Mouse (Mus musculus) hindbrain, embryonic 12.5 days (tissue): ENCODE data around the gene Abi3bp. TPM values are rescaled to one million over a fixed set of nuclear protein-coding genes. Genes with fewer than 3 reads are reported as not detected.

ENCODE experiments used
- ATAC-seq: fragments of 200-750 bp; cut with Nextera tagmentation; 2 replicates; pipeline ENCODE4 v1.8.0; 2017; ENCODE audit warnings: moderate TSS enrichment; ENCODE audit not compliant: low FRiP score
- H3K27ac ChIP-seq: fragments of 300-500 bp; sonication (generic); 2 replicates; pipeline ENCODE4 v1.5.1; 2016; ENCODE audit warnings: mild to moderate bottlenecking
- H3K27me3 ChIP-seq: fragments of 300-500 bp; sonication (generic); 2 replicates; pipeline ENCODE4 v1.6.1; 2016; ENCODE audit warnings: mild to moderate bottlenecking
- H3K36me3 ChIP-seq: fragments of 300-500 bp; sonication (generic); 2 replicates; pipeline ENCODE4 v1.6.1; 2016; ENCODE audit warnings: mild to moderate bottlenecking
- H3K4me1 ChIP-seq: fragments of 300-500 bp; sonication (generic); 2 replicates; pipeline ENCODE4 v1.6.1; 2016
- H3K4me2 ChIP-seq: fragments of 300-500 bp; sonication (generic); replicated peaks from 2 replicates; pipeline ENCODE4 v1.6.1; 2016; ENCODE audit warnings: mild to moderate bottlenecking
- H3K4me3 ChIP-seq: fragments of 300-500 bp; sonication (generic); 2 replicates; pipeline ENCODE4 v1.5.1; 2016; ENCODE audit warnings: mild to moderate bottlenecking
- H3K9ac ChIP-seq: fragments of 300-500 bp; sonication (generic); 2 replicates; pipeline ENCODE4 v1.6.1; 2016; ENCODE audit warnings: mild to moderate bottlenecking, moderate library complexity
- H3K9me3 ChIP-seq: fragments of 300-500 bp; sonication (generic); replicated peaks from 2 replicates; pipeline ENCODE4 v1.6.1; 2016; ENCODE audit warnings: mild to moderate bottlenecking
- WGBS: fragments of 180-500 bp; shearing (Covaris S2); methylation state at CpG from one replicate; pipeline ENCODE4 v1.1.7; 2016; 5-methylcytosine and 5-hydroxymethylcytosine counted together
- polyA plus RNA-seq: library from polyadenylated mRNA; unstranded; fragments of >200 nt; fragmentation: Nextera tagmentation; extraction: Ambion mirVana; gene quantifications from 2 replicates; pipeline ENCODE4 v1.2.1, GENCODE M21; 2016

The Abi3bp gene
- polyA plus RNA-seq, 1 experiment from 2014 or later, result 1.2 TPM

GRCm38 (mm10) chr16:56528079-56528688, 50.5 kb downstream of the Abi3bp start:
- ATAC-seq, result no peak
- Histone ChIP-seq H3K27ac (no peak overlapping the region), H3K27me3 (no peaks in the 10 kb centered on the region), H3K4me1 (no peaks in the 10 kb centered on the region), H3K4me3 (no peak overlapping the region), H3K4me2 (no peak overlapping the region), H3K9me3 (no peaks in the 10 kb centered on the region), H3K9ac (no peak overlapping the region), H3K36me3 (no peaks in the 10 kb centered on the region)
- WGBS, result 75% methylated on average over 3 of the region's 3 CpGs

GRCm38 (mm10) chr16:56579536-56579935, 101.9 kb downstream of the Abi3bp start:
- no peaks in the 10 kb centered on the region for H3K36me3 ChIP-seq
- H3K9me3 ChIP-seq, result no peaks in the 10 kb centered on the region
- no peak overlapping the region for H3K9ac ChIP-seq
- no peaks in the 10 kb centered on the region for H3K4me1 ChIP-seq
- H3K4me2 ChIP-seq, result no peak overlapping the region
- ATAC-seq, result no peak
- 78% methylated on average over 1 of the region's 1 CpGs for WGBS
- H3K27me3 ChIP-seq, result no peaks in the 10 kb centered on the region
- no peak overlapping the region for H3K4me3 ChIP-seq
- no peak overlapping the region for H3K27ac ChIP-seq

GRCm38 (mm10) chr16:56593581-56593980, 115.9 kb downstream of the Abi3bp start:
- Histone ChIP-seq H3K4me2 (no peak overlapping the region), H3K27ac (no peak overlapping the region), H3K27me3 (no peaks in the 10 kb centered on the region), H3K36me3 (no peaks in the 10 kb centered on the region), H3K9me3 (no peaks in the 10 kb centered on the region), H3K4me3 (no peak overlapping the region), H3K4me1 (no peaks in the 10 kb centered on the region), H3K9ac (no peak overlapping the region)
- ATAC-seq, result no peak
- WGBS, result 89% methylated on average over 5 of the region's 5 CpGs

GRCm38 (mm10) chr16:56594866-56595265, 117.2 kb downstream of the Abi3bp start:
- Histone ChIP-seq H3K27me3 (no peaks in the 10 kb centered on the region), H3K9me3 (no peaks in the 10 kb centered on the region), H3K4me3 (no peak overlapping the region), H3K9ac (no peak overlapping the region), H3K4me1 (no peaks in the 10 kb centered on the region), H3K36me3 (no peaks in the 10 kb centered on the region), H3K27ac (no peak overlapping the region), H3K4me2 (no peak overlapping the region)
- no peak for ATAC-seq
- WGBS, result 84% methylated on average over 6 of the region's 6 CpGs

- Histone ChIP-seq H3K9me3 (no peaks in the 10 kb centered on the region), H3K36me3 (no peaks in the 10 kb centered on the region), H3K4me3 (no peak overlapping the region), H3K27me3 (no peaks in the 10 kb centered on the region), H3K27ac (no peak overlapping the region), H3K4me2 (no peak overlapping the region), H3K4me1 (no peaks in the 10 kb centered on the region), H3K9ac (no peak overlapping the region)
- 92% methylated on average over 4 of the region's 4 CpGs for WGBS
- no peak for ATAC-seq
Observed at GRCm38 (mm10) chr16:56598427-56598826, 120.7 kb downstream of the Abi3bp start.

GRCm38 (mm10) chr16:56602394-56602793, 124.7 kb downstream of the Abi3bp start:
- 95% methylated on average over 1 of the region's 1 CpGs for WGBS
- ATAC-seq, result no peak
- H3K4me3 ChIP-seq, result no peak overlapping the region

GRCm38 (mm10) chr16:56610572-56610971, 132.9 kb downstream of the Abi3bp start:
- no peak overlapping the region for H3K9ac ChIP-seq
- H3K27me3 ChIP-seq, result no peaks in the 10 kb centered on the region
- no peaks in the 10 kb centered on the region for H3K9me3 ChIP-seq
- H3K4me3 ChIP-seq, result no peak overlapping the region
- no peaks in the 10 kb centered on the region for H3K36me3 ChIP-seq
- 83% methylated on average over 8 of the region's 8 CpGs for WGBS
- no peak for ATAC-seq
- no peaks in the 10 kb centered on the region for H3K4me1 ChIP-seq
- H3K4me2 ChIP-seq, result no peak overlapping the region
- no peak overlapping the region for H3K27ac ChIP-seq

More at GRCm38 (mm10) chr16:56602394-56602793, 124.7 kb downstream of the Abi3bp start:
- Histone ChIP-seq H3K9me3 (no peaks in the 10 kb centered on the region), H3K27me3 (no peaks in the 10 kb centered on the region), H3K36me3 (no peaks in the 10 kb centered on the region), H3K4me1 (no peaks in the 10 kb centered on the region), H3K9ac (no peak overlapping the region), H3K4me2 (no peak overlapping the region), H3K27ac (no peak overlapping the region)

- Histone ChIP-seq H3K9ac (no peak overlapping the region), H3K27ac (no peak overlapping the region), H3K4me1 (no peaks in the 10 kb centered on the region), H3K4me2 (no peak overlapping the region), H3K27me3 (no peaks in the 10 kb centered on the region), H3K4me3 (no peak overlapping the region), H3K9me3 (no peaks in the 10 kb centered on the region), H3K36me3 (no peaks in the 10 kb centered on the region)
- no peak for ATAC-seq
- WGBS, result 63% methylated on average over 10 of the region's 10 CpGs
Observed at GRCm38 (mm10) chr16:56611096-56611867, 133.6 kb downstream of the Abi3bp start.

GRCm38 (mm10) chr16:56638544-56638943, 160.9 kb downstream of the Abi3bp start:
- ATAC-seq, result no peak
- no peaks in the 10 kb centered on the region for H3K27me3 ChIP-seq
- H3K9ac ChIP-seq, result no peak overlapping the region
- H3K36me3 ChIP-seq, result no peaks in the 10 kb centered on the region
- 92% methylated on average over 3 of the region's 3 CpGs for WGBS
- no peak overlapping the region for H3K27ac ChIP-seq
- no peak overlapping the region for H3K4me3 ChIP-seq
- no peaks in the 10 kb centered on the region for H3K4me1 ChIP-seq
- no peaks in the 10 kb centered on the region for H3K9me3 ChIP-seq
- H3K4me2 ChIP-seq, result no peak overlapping the region

GRCm38 (mm10) chr16:56645251-56645650, 167.6 kb downstream of the Abi3bp start:
- Histone ChIP-seq H3K9me3 (no peaks in the 10 kb centered on the region), H3K4me2 (no peak overlapping the region), H3K27ac (no peak overlapping the region), H3K36me3 (no peaks in the 10 kb centered on the region), H3K4me1 (no peaks in the 10 kb centered on the region), H3K4me3 (no peak overlapping the region), H3K9ac (no peak overlapping the region), H3K27me3 (no peaks in the 10 kb centered on the region)
- ATAC-seq, result no peak
- 46% methylated on average over 2 of the region's 2 CpGs for WGBS

GRCm38 (mm10) chr16:56646382-56647172, 168.9 kb downstream of the Abi3bp start:
- Histone ChIP-seq H3K36me3 (no peaks in the 10 kb centered on the region), H3K9ac (no peak overlapping the region), H3K4me3 (no peak overlapping the region), H3K4me1 (no peaks in the 10 kb centered on the region), H3K4me2 (no peak overlapping the region), H3K27me3 (no peaks in the 10 kb centered on the region), H3K9me3 (no peaks in the 10 kb centered on the region), H3K27ac (no peak overlapping the region)
- no peak for ATAC-seq
- WGBS, result 60% methylated on average over 7 of the region's 7 CpGs

GRCm38 (mm10) chr16:56655193-56655910, 177.7 kb downstream of the Abi3bp start:
- Histone ChIP-seq H3K4me2 (no peak overlapping the region), H3K27ac (no peak overlapping the region), H3K36me3 (no peaks in the 10 kb centered on the region), H3K9me3 (no peaks in the 10 kb centered on the region), H3K27me3 (no peaks in the 10 kb centered on the region), H3K4me3 (no peak overlapping the region), H3K9ac (no peak overlapping the region), H3K4me1 (no peaks in the 10 kb centered on the region)
- ATAC-seq, result no peak
- WGBS, result 90% methylated on average over 12 of the region's 12 CpGs
